Comparison of ENCODE assay signal across 9 mouse cellular contexts in the genomic region with DNA sequence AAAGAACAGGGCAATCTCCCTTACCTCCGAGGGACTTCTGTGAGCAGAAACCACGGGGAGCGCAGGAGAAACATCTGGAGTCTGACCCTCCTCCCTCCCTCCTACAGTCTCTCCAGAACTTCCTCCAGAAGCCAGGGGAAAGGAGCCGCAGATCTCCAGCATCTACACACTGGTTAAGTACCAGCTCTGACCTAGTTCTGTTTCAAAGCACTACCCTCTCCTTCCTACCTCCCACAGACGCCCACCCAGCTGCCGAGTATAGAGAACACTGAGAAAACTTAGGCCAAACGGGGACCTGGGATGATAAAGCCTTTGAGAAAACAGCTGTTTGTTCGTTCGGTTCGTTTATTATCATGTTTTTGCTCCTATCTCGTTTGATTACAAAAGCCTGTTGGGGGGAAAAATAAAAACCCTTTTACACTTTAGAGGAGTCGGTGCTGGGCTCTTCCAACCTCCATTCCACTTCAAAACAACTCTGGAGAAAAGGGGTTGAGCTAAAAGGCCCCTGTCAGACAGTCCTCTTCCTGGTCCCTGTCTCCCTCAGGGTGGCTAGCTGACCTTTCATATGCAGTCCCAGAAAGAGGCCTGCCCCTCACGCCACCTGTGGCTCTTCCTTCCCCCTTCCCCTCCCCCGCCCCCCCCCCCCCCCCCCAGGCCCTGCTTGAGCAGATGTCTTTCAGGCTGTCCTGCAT.
A peak's percentile ranks its signal among the peaks of the same experiment; 100 is the strongest.
DNase-seq lines count a peak whose midpoint lies in the region; ATAC-seq lines count a peak whose summit lies in the region.
"Had no signal": no experiment of that assay in that cellular context is flagged by ENCODE, and none has a peak within 500 bp of the region (broad histone marks: within the 10 kb centered on the region; RNA-seq: fewer than 3 reads in every experiment).

No protein-coding gene starts in this region.

- peaks cover 4% of the 10 kb centered on the region for H3K4me1 ChIP-seq in midbrain, embryonic 11.5 days (ENCODE audit: control insufficient read depth, insufficient read depth, low read length)
- peaks cover 3% of the 10 kb centered on the region; the same call in 1 of the 2 replicates for H3K4me1 ChIP-seq in midbrain, embryonic 15.5 days
- H3K4me1 ChIP-seq in limb, embryonic 13.5 days = peaks cover 15% of the 10 kb centered on the region

- H3K4me3 ChIP-seq in midbrain, embryonic 11.5 days (ENCODE audit: low read depth, low read length) = no peak overlapping the region
- no peak overlapping the region for H3K4me3 ChIP-seq in midbrain, embryonic 15.5 days
- H3K4me3 ChIP-seq in limb, embryonic 13.5 days = no peak overlapping the region

- H3K36me3 ChIP-seq in midbrain, embryonic 11.5 days (ENCODE audit: control insufficient read depth, insufficient read depth, low read length) = no peaks in the 10 kb centered on the region
- no peaks in the 10 kb centered on the region for H3K36me3 ChIP-seq in midbrain, embryonic 15.5 days (replicated peaks)
- H3K36me3 ChIP-seq in limb, embryonic 13.5 days = no peaks in the 10 kb centered on the region

- peak; percentile 42 to 70 for DNase-seq in frontal cortex, adult 2 months (ENCODE audit: extremely low spot score in 1 of 2, low spot score in 1 of 2)
- DNase-seq in frontal cortex, postnatal 14 days (ENCODE audit: low spot score in 2 of 2) = no peak
- DNase-seq in midbrain, embryonic 11.5 days (ENCODE audit: low spot score, missing footprints) = peak; percentile 88
- peak; percentile 42 for DNase-seq in thymus, postnatal 14 days
- DNase-seq in c-Kit-positive CD71-positive TER-119-positive erythroid progenitor cells, embryonic 14.5 days (ENCODE audit: low spot score) = no peak

- no peaks in the 10 kb centered on the region for H3K27me3 ChIP-seq in midbrain, embryonic 11.5 days (ENCODE audit: control insufficient read depth, insufficient read depth, low read length)
- H3K27me3 ChIP-seq in midbrain, embryonic 15.5 days (replicated peaks) = no peaks in the 10 kb centered on the region
- H3K27me3 ChIP-seq in limb, embryonic 13.5 days = no peaks in the 10 kb centered on the region

- H3K4me2 ChIP-seq in midbrain, embryonic 11.5 days = no peak overlapping the region
- H3K4me2 ChIP-seq in midbrain, embryonic 15.5 days = no peak overlapping the region
- peak overlapping the region; percentile 39 for H3K4me2 ChIP-seq in limb, embryonic 13.5 days (replicated peaks)

- no peak for ATAC-seq in midbrain, embryonic 11.5 days (ENCODE audit: low FRiP score)
- ATAC-seq in midbrain, embryonic 15.5 days (replicated peaks) = no peak
- ATAC-seq in limb, embryonic 13.5 days (ENCODE audit: low FRiP score, low read depth) = no peak
- no peak for ATAC-seq in CD4-positive, CD25-positive, alpha-beta regulatory T cell, adult 4 months

- no peak overlapping the region for H3K9ac ChIP-seq in midbrain, embryonic 11.5 days (ENCODE audit: low read length)
- no peak overlapping the region for H3K9ac ChIP-seq in midbrain, embryonic 15.5 days
- no peak overlapping the region for H3K9ac ChIP-seq in limb, embryonic 13.5 days

- 27% methylated on average over 14 of the region's 14 CpGs for WGBS in midbrain, embryonic 11.5 days
- 31% methylated on average over 12 of the region's 14 CpGs for WGBS in midbrain, embryonic 15.5 days
- 13% methylated on average over 13 of the region's 14 CpGs for WGBS in limb, embryonic 13.5 days

- no peak overlapping the region for H3K27ac ChIP-seq in midbrain, embryonic 11.5 days (ENCODE audit: low read depth, low read length)
- H3K27ac ChIP-seq in midbrain, embryonic 15.5 days = no peak overlapping the region
- H3K27ac ChIP-seq in limb, embryonic 13.5 days = no peak overlapping the region
- H3K27ac ChIP-seq: macrophage had no signal

- no peaks in the 10 kb centered on the region for H3K9me3 ChIP-seq in midbrain, embryonic 11.5 days (ENCODE audit: control insufficient read depth, low read length)
- no peaks in the 10 kb centered on the region for H3K9me3 ChIP-seq in midbrain, embryonic 15.5 days
- no peaks in the 10 kb centered on the region for H3K9me3 ChIP-seq in limb, embryonic 13.5 days

Comparison
In these comparisons a context has a peak if more than half of its experiments do, and no peak if none do; other contexts are left out.
1. DNase-seq: peak in frontal cortex, adult 2 months (2 of 2), midbrain, embryonic 11.5 days (single experiment) and thymus, postnatal 14 days (single experiment); none in frontal cortex, postnatal 14 days (0 of 2) and c-Kit-positive CD71-positive TER-119-positive erythroid progenitor cells, embryonic 14.5 days (single experiment).